Mouse (Mus musculus): ENCODE data around the gene Zfp217. TPM values are rescaled to one million over a fixed set of nuclear protein-coding genes. Genes with fewer than 3 reads are reported as not detected.
"Not testable (repeated sequence)": the region's sequence is repeated elsewhere in the genome, so short reads cannot be mapped to it uniquely, and the experiment has no call there.

Zfp217 gene
- polyA plus RNA-seq, 1 experiment from 2014 or later = 0.87 TPM

GRCm38 (mm10) chr2:170184175-170184983, 36.5 kb upstream of the Zfp217 start:
- Histone ChIP-seq H3K9me3 (replicated peaks; ENCODE audit: control insufficient read depth, low read length, poor library complexity, severe bottlenecking) (no peaks in the 10 kb centered on the region), H3K36me3 (ENCODE audit: control insufficient read depth, insufficient read depth, low read length) (no peaks in the 10 kb centered on the region), H3K4me3 (ENCODE audit: low read depth, low read length) (peak overlapping the region; percentile 48), H3K27ac (ENCODE audit: low read length) (no peak overlapping the region), H3K9ac (ENCODE audit: low read depth, low read length) (peak overlapping the region; percentile 62), H3K4me2 (ENCODE audit: low read length) (peak overlapping the region; percentile 68), H3K4me1 (ENCODE audit: control insufficient read depth, insufficient read depth, low read length) (0 out of 2 replicates have a peak, but pooled peaks cover 4% of the 10 kb centered on the region), H3K27me3 (ENCODE audit: control insufficient read depth, insufficient read depth, low read depth, low read length) (no peaks in the 10 kb centered on the region)
- WGBS = 2% methylated on average over 33 of the region's 33 CpGs
- ATAC-seq = peak; percentile 92

GRCm38 (mm10) chr2:170183851-170184174, 35.9 kb upstream of the Zfp217 start:
- Histone ChIP-seq H3K27me3 (ENCODE audit: control insufficient read depth, insufficient read depth, low read depth, low read length) (no peaks in the 10 kb centered on the region), H3K9me3 (replicated peaks; ENCODE audit: control insufficient read depth, low read length, poor library complexity, severe bottlenecking) (no peaks in the 10 kb centered on the region), H3K4me2 (ENCODE audit: low read length) (peak overlapping the region; percentile 68), H3K27ac (ENCODE audit: low read length) (no peak overlapping the region), H3K36me3 (ENCODE audit: control insufficient read depth, insufficient read depth, low read length) (no peaks in the 10 kb centered on the region), H3K4me1 (ENCODE audit: control insufficient read depth, insufficient read depth, low read length) (0 out of 2 replicates have a peak, but pooled peaks cover 4% of the 10 kb centered on the region), H3K4me3 (ENCODE audit: low read depth, low read length) (peak overlapping the region; percentile 48; the same call in 1 of the 2 replicates), H3K9ac (ENCODE audit: low read depth, low read length) (no peak overlapping the region)
- 79% methylated on average over 4 of the region's 4 CpGs for WGBS
- ATAC-seq = no peak

GRCm38 (mm10) chr2:170181862-170182261, 34.0 kb upstream of the Zfp217 start:
- Histone ChIP-seq H3K4me2 (ENCODE audit: low read length) (no peak overlapping the region), H3K27ac (ENCODE audit: low read length) (no peak overlapping the region), H3K4me1 (ENCODE audit: control insufficient read depth, insufficient read depth, low read length) (peaks cover 7% of the 10 kb centered on the region; the same call in 1 of the 2 replicates), H3K9me3 (replicated peaks; ENCODE audit: control insufficient read depth, low read length, poor library complexity, severe bottlenecking) (no peaks in the 10 kb centered on the region), H3K4me3 (ENCODE audit: low read depth, low read length) (no peak overlapping the region), H3K27me3 (ENCODE audit: control insufficient read depth, insufficient read depth, low read depth, low read length) (no peaks in the 10 kb centered on the region), H3K9ac (ENCODE audit: low read depth, low read length) (no peak overlapping the region), H3K36me3 (ENCODE audit: control insufficient read depth, insufficient read depth, low read length) (no peaks in the 10 kb centered on the region)
- 91% methylated on average over 6 of the region's 6 CpGs for WGBS
- no peak for ATAC-seq

- H3K9ac ChIP-seq (ENCODE audit: low read depth, low read length); H3K9me3 ChIP-seq (replicated peaks; ENCODE audit: control insufficient read depth, low read length, poor library complexity, severe bottlenecking); ATAC-seq; H3K4me2 ChIP-seq (ENCODE audit: low read length); H3K36me3 ChIP-seq (ENCODE audit: control insufficient read depth, insufficient read depth, low read length); H3K27me3 ChIP-seq (ENCODE audit: control insufficient read depth, insufficient read depth, low read depth, low read length); H3K4me3 ChIP-seq (ENCODE audit: low read depth, low read length); H3K27ac ChIP-seq (ENCODE audit: low read length): not testable (repeated sequence)
- WGBS = 95% methylated on average over 3 of the region's 3 CpGs
- peaks cover 12% of the 10 kb centered on the region; the same call in 1 of the 2 replicates for H3K4me1 ChIP-seq (ENCODE audit: control insufficient read depth, insufficient read depth, low read length)
Measured at GRCm38 (mm10) chr2:170180769-170181168, 32.9 kb upstream of the Zfp217 start.

GRCm38 (mm10) chr2:170179317-170179716, 31.4 kb upstream of the Zfp217 start:
- Histone ChIP-seq H3K9ac (ENCODE audit: low read depth, low read length) (no peak overlapping the region), H3K36me3 (ENCODE audit: control insufficient read depth, insufficient read depth, low read length) (no peaks in the 10 kb centered on the region), H3K9me3 (replicated peaks; ENCODE audit: control insufficient read depth, low read length, poor library complexity, severe bottlenecking) (no peaks in the 10 kb centered on the region), H3K4me3 (ENCODE audit: low read depth, low read length) (no peak overlapping the region), H3K4me2 (ENCODE audit: low read length) (no peak overlapping the region), H3K4me1 (ENCODE audit: control insufficient read depth, insufficient read depth, low read length) (peaks cover 16% of the 10 kb centered on the region), H3K27me3 (ENCODE audit: control insufficient read depth, insufficient read depth, low read depth, low read length) (no peaks in the 10 kb centered on the region), H3K27ac (ENCODE audit: low read length) (no peak overlapping the region)
- no peak for ATAC-seq
- WGBS = 94% methylated on average over 5 of the region's 5 CpGs

GRCm38 (mm10) chr2:170177323-170177722, 29.4 kb upstream of the Zfp217 start:
- no peak overlapping the region for H3K27ac ChIP-seq (ENCODE audit: low read length)
- peaks cover 14% of the 10 kb centered on the region for H3K4me1 ChIP-seq (ENCODE audit: control insufficient read depth, insufficient read depth, low read length)
- H3K36me3 ChIP-seq (ENCODE audit: control insufficient read depth, insufficient read depth, low read length) = no peaks in the 10 kb centered on the region
- ATAC-seq = no peak
- WGBS = 35% methylated on average over 8 of the region's 8 CpGs
- H3K27me3 ChIP-seq (ENCODE audit: control insufficient read depth, insufficient read depth, low read depth, low read length) = no peaks in the 10 kb centered on the region
- no peak overlapping the region for H3K4me2 ChIP-seq (ENCODE audit: low read length)
- no peaks in the 10 kb centered on the region for H3K9me3 ChIP-seq (replicated peaks; ENCODE audit: control insufficient read depth, low read length, poor library complexity, severe bottlenecking)
- no peak overlapping the region for H3K4me3 ChIP-seq (ENCODE audit: low read depth, low read length)
- no peak overlapping the region for H3K9ac ChIP-seq (ENCODE audit: low read depth, low read length)

- no peak overlapping the region for H3K27ac ChIP-seq (ENCODE audit: low read length)
- no peak for ATAC-seq
- H3K4me2 ChIP-seq (ENCODE audit: low read length) = no peak overlapping the region
- 21% methylated on average over 8 of the region's 8 CpGs for WGBS
- peaks cover 14% of the 10 kb centered on the region for H3K4me1 ChIP-seq (ENCODE audit: control insufficient read depth, insufficient read depth, low read length)
- H3K9me3 ChIP-seq (replicated peaks; ENCODE audit: control insufficient read depth, low read length, poor library complexity, severe bottlenecking) = no peaks in the 10 kb centered on the region
- H3K4me3 ChIP-seq (ENCODE audit: low read depth, low read length) = no peak overlapping the region
- no peaks in the 10 kb centered on the region for H3K36me3 ChIP-seq (ENCODE audit: control insufficient read depth, insufficient read depth, low read length)
- no peaks in the 10 kb centered on the region for H3K27me3 ChIP-seq (ENCODE audit: control insufficient read depth, insufficient read depth, low read depth, low read length)
- H3K9ac ChIP-seq (ENCODE audit: low read depth, low read length) = no peak overlapping the region
Measured at GRCm38 (mm10) chr2:170176284-170176926, 28.5 kb upstream of the Zfp217 start.

GRCm38 (mm10) chr2:170175661-170176150, 27.8 kb upstream of the Zfp217 start:
- no peaks in the 10 kb centered on the region for H3K27me3 ChIP-seq (ENCODE audit: control insufficient read depth, insufficient read depth, low read depth, low read length)
- H3K9ac ChIP-seq (ENCODE audit: low read depth, low read length) = no peak overlapping the region
- H3K9me3 ChIP-seq (replicated peaks; ENCODE audit: control insufficient read depth, low read length, poor library complexity, severe bottlenecking) = no peaks in the 10 kb centered on the region
- H3K4me2 ChIP-seq (ENCODE audit: low read length) = no peak overlapping the region
- H3K36me3 ChIP-seq (ENCODE audit: control insufficient read depth, insufficient read depth, low read length) = no peaks in the 10 kb centered on the region
- WGBS = 71% methylated on average over 7 of the region's 7 CpGs
- peaks cover 14% of the 10 kb centered on the region for H3K4me1 ChIP-seq (ENCODE audit: control insufficient read depth, insufficient read depth, low read length)
- ATAC-seq = no peak
- no peak overlapping the region for H3K4me3 ChIP-seq (ENCODE audit: low read depth, low read length)
- no peak overlapping the region for H3K27ac ChIP-seq (ENCODE audit: low read length)

GRCm38 (mm10) chr2:170175190-170175589, 27.3 kb upstream of the Zfp217 start:
- 84% methylated on average over 3 of the region's 3 CpGs for WGBS
- no peaks in the 10 kb centered on the region for H3K27me3 ChIP-seq (ENCODE audit: control insufficient read depth, insufficient read depth, low read depth, low read length)

More at GRCm38 (mm10) chr2:170175190-170175589, 27.3 kb upstream of the Zfp217 start:
- H3K36me3 ChIP-seq (ENCODE audit: control insufficient read depth, insufficient read depth, low read length) = no peaks in the 10 kb centered on the region
- H3K9me3 ChIP-seq (replicated peaks; ENCODE audit: control insufficient read depth, low read length, poor library complexity, severe bottlenecking) = no peaks in the 10 kb centered on the region
- no peak overlapping the region for H3K4me2 ChIP-seq (ENCODE audit: low read length)
- no peak overlapping the region for H3K9ac ChIP-seq (ENCODE audit: low read depth, low read length)
- peaks cover 14% of the 10 kb centered on the region for H3K4me1 ChIP-seq (ENCODE audit: control insufficient read depth, insufficient read depth, low read length)
- no peak for ATAC-seq
- no peak overlapping the region for H3K4me3 ChIP-seq (ENCODE audit: low read depth, low read length)
- no peak overlapping the region for H3K27ac ChIP-seq (ENCODE audit: low read length)

Data from midbrain, embryonic 16.5 days (tissue).